Mouse (Mus musculus): Measurements from ENCODE around the gene Fer. TPM values are rescaled to one million over a fixed set of nuclear protein-coding genes. Genes with fewer than 3 reads are reported as not detected.

Gene Fer
- polyA plus RNA-seq, 1 experiment, result 11.5 TPM

DNA sequence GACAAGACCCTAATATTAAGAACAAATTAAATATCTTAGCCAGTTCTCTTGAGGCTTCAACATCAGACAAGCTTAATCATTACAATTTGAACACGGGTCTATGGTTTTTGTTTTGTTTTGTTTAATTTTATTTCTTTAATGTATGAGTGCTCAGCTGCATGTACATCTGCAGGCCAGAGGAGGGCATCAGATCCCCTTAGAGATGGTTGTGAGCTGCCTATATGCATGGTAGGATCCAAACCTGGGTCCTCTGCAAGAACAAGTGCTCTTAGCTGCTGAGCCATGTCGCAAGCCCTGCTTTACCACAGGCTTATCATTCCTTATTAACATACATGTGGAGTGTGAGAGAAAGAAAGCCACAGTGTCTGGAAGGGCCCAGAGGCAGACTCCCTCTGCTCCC, 163.6 kb downstream of the Fer start:
- TF ChIP-seq CTCF (IDR thresholded peaks at IDR 0.05; ENCODE audit: control insufficient read depth, insufficient read depth, insufficient replicate concordance, low read depth, low read length) (no peak), POLR2A (IDR thresholded peaks at IDR 0.05; ENCODE audit: control insufficient read depth, low read depth, low read length) (no peak)
- no peak overlapping the region for H3K27ac ChIP-seq (ENCODE audit: control insufficient read depth, insufficient read depth, low read depth, low read length)
- no peaks in the 10 kb centered on the region for H3K4me1 ChIP-seq (ENCODE audit: control insufficient read depth, insufficient read depth, low read length)
- no peaks in the 10 kb centered on the region for H3K27me3 ChIP-seq (ENCODE audit: control insufficient read depth, insufficient read depth, low read length)
- H3K4me3 ChIP-seq (ENCODE audit: control insufficient read depth, low read depth, low read length), result no peak overlapping the region
- no peaks in the 10 kb centered on the region for H3K36me3 ChIP-seq (ENCODE audit: control insufficient read depth, insufficient read depth, low read length)

DNA sequence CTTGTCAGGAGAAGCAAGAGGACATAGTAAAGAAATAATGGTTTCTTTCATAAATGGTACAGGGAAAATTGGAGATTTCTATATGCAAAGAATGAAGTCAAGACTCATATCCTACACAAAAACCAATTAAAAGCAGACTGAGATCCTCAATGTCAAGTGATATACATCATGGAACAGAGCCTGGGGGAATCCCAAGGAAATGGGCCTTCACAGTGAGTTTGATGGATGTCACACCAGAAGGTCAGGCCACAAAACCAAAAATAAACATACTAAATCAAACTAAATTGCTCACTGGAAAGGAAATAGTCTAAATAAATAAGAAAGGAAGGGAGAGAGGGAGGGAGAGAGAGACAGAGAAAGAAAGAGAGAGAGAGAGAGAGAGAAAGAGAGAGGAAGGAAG, 178.9 kb downstream of the Fer start:
- H3K4me3 ChIP-seq (ENCODE audit: control insufficient read depth, low read depth, low read length), result no peak overlapping the region
- no peak for TF ChIP-seq CTCF (IDR thresholded peaks at IDR 0.05; ENCODE audit: control insufficient read depth, insufficient read depth, insufficient replicate concordance, low read depth, low read length)
- TF ChIP-seq POLR2A (IDR thresholded peaks at IDR 0.05; ENCODE audit: control insufficient read depth, low read depth, low read length), result no peak
- H3K36me3 ChIP-seq (ENCODE audit: control insufficient read depth, insufficient read depth, low read length), result no peaks in the 10 kb centered on the region
- no peaks in the 10 kb centered on the region for H3K4me1 ChIP-seq (ENCODE audit: control insufficient read depth, insufficient read depth, low read length)
- no peak overlapping the region for H3K27ac ChIP-seq (ENCODE audit: control insufficient read depth, insufficient read depth, low read depth, low read length)
- H3K27me3 ChIP-seq (ENCODE audit: control insufficient read depth, insufficient read depth, low read length), result no peaks in the 10 kb centered on the region

DNA sequence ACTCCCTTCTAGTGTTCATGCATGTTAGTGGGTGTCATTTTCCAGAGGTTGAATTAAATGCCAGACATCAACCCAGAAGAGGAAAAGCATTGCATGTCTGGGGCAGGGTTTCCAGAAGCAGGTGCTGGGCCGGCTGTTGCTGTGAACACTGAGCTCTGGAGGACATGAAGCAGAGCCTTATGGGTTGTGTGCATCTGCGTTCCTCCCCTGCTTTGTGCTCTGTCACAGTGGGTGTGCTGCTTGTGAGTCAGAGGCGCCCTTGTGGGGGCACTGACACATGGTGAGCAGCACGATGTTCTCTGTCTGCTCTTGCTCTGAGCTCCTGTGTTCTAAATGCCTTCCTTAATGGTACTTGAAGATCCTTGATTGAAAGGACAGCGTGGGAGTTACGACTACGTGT, 182.5 kb downstream of the Fer start:
- no peaks in the 10 kb centered on the region for H3K27me3 ChIP-seq (ENCODE audit: control insufficient read depth, insufficient read depth, low read length)
- H3K36me3 ChIP-seq (ENCODE audit: control insufficient read depth, insufficient read depth, low read length), result no peaks in the 10 kb centered on the region
- no peak overlapping the region for H3K4me3 ChIP-seq (ENCODE audit: control insufficient read depth, low read depth, low read length)
- TF ChIP-seq CTCF (IDR thresholded peaks at IDR 0.05; ENCODE audit: control insufficient read depth, insufficient read depth, insufficient replicate concordance, low read depth, low read length) (no peak), POLR2A (IDR thresholded peaks at IDR 0.05; ENCODE audit: control insufficient read depth, low read depth, low read length) (no peak)
- H3K4me1 ChIP-seq (ENCODE audit: control insufficient read depth, insufficient read depth, low read length), result no peaks in the 10 kb centered on the region
- no peak overlapping the region for H3K27ac ChIP-seq (ENCODE audit: control insufficient read depth, insufficient read depth, low read depth, low read length)

DNA sequence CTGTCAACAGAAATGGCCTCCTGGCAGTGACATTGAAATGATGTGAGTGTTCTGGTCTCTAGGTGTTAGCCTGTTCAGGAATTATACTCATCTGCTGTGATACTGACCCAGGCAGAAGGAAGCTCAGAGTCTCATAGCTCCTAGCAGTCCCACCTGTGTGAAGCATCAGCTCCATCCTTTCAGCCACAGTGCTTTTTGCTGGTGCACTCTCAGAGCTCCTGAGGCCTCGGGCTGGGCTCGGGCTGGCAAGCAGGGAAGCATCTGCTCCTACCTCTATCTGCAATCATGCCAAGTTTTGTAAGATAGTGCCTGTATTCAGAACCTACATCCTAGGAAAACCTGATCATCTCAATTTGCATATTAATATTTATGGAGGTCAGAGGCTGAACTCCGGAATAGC, 183.7 kb downstream of the Fer start:
- Histone ChIP-seq H3K27ac (ENCODE audit: control insufficient read depth, insufficient read depth, low read depth, low read length) (no peak overlapping the region), H3K27me3 (ENCODE audit: control insufficient read depth, insufficient read depth, low read length) (no peaks in the 10 kb centered on the region), H3K4me3 (ENCODE audit: control insufficient read depth, low read depth, low read length) (no peak overlapping the region), H3K36me3 (ENCODE audit: control insufficient read depth, insufficient read depth, low read length) (no peaks in the 10 kb centered on the region), H3K4me1 (ENCODE audit: control insufficient read depth, insufficient read depth, low read length) (no peaks in the 10 kb centered on the region)
- TF ChIP-seq CTCF (IDR thresholded peaks at IDR 0.05; ENCODE audit: control insufficient read depth, insufficient read depth, insufficient replicate concordance, low read depth, low read length) (no peak), POLR2A (IDR thresholded peaks at IDR 0.05; ENCODE audit: control insufficient read depth, low read depth, low read length) (no peak)

DNA sequence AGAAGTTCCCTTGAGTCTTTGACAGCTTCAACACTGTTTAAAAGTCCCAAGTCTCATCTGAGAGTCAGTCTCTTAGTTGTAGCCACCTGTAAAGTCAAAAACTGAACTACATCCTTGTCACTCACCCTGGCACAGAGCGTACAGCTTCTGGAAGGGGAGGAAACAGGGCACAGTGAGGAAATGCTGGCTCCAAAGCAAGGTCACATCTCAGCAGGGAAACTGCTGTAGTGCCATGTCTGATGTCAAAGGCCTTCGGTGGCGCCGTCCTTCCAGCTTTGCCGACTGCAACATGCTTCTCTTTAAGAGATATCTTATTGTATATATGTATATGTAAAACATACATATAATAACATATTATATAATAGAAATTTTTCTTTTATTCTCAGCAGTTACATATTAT, 188.0 kb downstream of the Fer start:
- Histone ChIP-seq H3K4me1 (ENCODE audit: control insufficient read depth, insufficient read depth, low read length) (no peaks in the 10 kb centered on the region), H3K27ac (ENCODE audit: control insufficient read depth, insufficient read depth, low read depth, low read length) (no peak overlapping the region), H3K4me3 (ENCODE audit: control insufficient read depth, low read depth, low read length) (no peak overlapping the region), H3K27me3 (ENCODE audit: control insufficient read depth, insufficient read depth, low read length) (no peaks in the 10 kb centered on the region), H3K36me3 (ENCODE audit: control insufficient read depth, insufficient read depth, low read length) (no peaks in the 10 kb centered on the region)
- TF ChIP-seq CTCF (IDR thresholded peaks at IDR 0.05; ENCODE audit: control insufficient read depth, insufficient read depth, insufficient replicate concordance, low read depth, low read length), result no peak
- no peak for TF ChIP-seq POLR2A (IDR thresholded peaks at IDR 0.05; ENCODE audit: control insufficient read depth, low read depth, low read length)

DNA sequence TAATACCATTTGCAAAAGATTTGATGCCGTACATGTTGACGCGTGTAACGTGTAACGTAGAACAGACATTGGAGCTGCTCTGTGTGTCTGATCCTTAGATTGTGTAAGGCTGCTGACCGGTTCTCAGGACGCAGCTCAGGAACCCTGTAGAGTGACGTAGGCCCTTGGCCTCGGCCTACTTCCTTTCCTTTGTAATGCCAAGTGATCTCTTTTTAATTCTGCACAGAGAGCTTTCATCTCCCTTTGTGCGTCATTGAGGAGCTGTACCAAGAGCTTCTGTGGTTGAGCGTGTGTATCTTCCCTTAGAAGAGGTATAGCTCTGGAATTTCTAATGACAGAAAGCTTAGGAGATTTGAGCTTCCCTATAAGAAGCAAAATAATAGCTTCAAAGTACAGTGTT, 190.8 kb downstream of the Fer start:
- no peaks in the 10 kb centered on the region for H3K4me1 ChIP-seq (ENCODE audit: control insufficient read depth, insufficient read depth, low read length)
- no peaks in the 10 kb centered on the region for H3K27me3 ChIP-seq (ENCODE audit: control insufficient read depth, insufficient read depth, low read length)
- TF ChIP-seq POLR2A (IDR thresholded peaks at IDR 0.05; ENCODE audit: control insufficient read depth, low read depth, low read length) (no peak), CTCF (IDR thresholded peaks at IDR 0.05; ENCODE audit: control insufficient read depth, insufficient read depth, insufficient replicate concordance, low read depth, low read length) (no peak)
- no peaks in the 10 kb centered on the region for H3K36me3 ChIP-seq (ENCODE audit: control insufficient read depth, insufficient read depth, low read length)
- no peak overlapping the region for H3K27ac ChIP-seq (ENCODE audit: control insufficient read depth, insufficient read depth, low read depth, low read length)
- H3K4me3 ChIP-seq (ENCODE audit: control insufficient read depth, low read depth, low read length), result no peak overlapping the region

DNA sequence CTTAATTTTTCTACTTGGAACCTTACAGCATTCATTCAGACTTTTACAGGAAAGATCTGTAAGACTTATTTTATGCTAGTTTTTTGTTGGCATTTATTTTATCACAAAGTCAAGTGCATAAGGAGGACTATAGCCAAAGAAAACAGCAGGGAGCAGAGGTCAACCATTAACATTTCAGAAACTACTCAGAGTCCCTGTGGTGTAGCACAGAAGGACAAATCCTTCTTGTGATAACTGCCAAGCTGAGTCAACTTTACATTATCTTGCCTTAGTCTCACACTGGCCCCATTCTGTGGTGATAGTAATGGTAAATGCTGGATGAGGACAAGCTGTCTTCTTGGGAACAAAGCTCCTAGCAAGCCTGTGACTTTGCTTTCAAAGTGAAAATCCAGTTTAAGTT, 197.7 kb downstream of the Fer start:
- Histone ChIP-seq H3K36me3 (ENCODE audit: control insufficient read depth, insufficient read depth, low read length) (no peaks in the 10 kb centered on the region), H3K4me3 (ENCODE audit: control insufficient read depth, low read depth, low read length) (no peak overlapping the region), H3K27ac (ENCODE audit: control insufficient read depth, insufficient read depth, low read depth, low read length) (no peak overlapping the region), H3K27me3 (ENCODE audit: control insufficient read depth, insufficient read depth, low read length) (no peaks in the 10 kb centered on the region), H3K4me1 (ENCODE audit: control insufficient read depth, insufficient read depth, low read length) (no peaks in the 10 kb centered on the region)
- TF ChIP-seq CTCF (IDR thresholded peaks at IDR 0.05; ENCODE audit: control insufficient read depth, insufficient read depth, insufficient replicate concordance, low read depth, low read length), result no peak
- no peak for TF ChIP-seq POLR2A (IDR thresholded peaks at IDR 0.05; ENCODE audit: control insufficient read depth, low read depth, low read length)

DNA sequence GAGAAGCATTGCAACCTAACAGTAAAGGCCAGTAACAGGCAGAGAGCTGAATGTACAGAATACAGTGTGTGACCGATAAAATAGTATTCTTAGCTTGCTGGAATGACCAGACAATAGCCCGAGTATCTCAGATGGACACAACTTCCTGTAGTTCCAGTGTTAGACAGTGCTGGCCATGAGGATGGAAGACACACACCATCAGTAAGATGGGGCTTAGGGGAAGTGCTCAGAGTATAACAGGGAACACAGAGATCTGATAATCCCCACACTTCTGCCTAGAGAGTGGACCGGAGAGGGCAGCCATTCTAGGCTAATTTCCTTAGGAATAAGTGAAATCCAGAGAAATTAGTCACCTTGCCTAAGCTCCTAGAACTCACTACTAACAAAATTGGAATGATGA, 202.4 kb downstream of the Fer start:
- Histone ChIP-seq H3K4me3 (ENCODE audit: control insufficient read depth, low read depth, low read length) (no peak overlapping the region), H3K27ac (ENCODE audit: control insufficient read depth, insufficient read depth, low read depth, low read length) (no peak overlapping the region), H3K4me1 (ENCODE audit: control insufficient read depth, insufficient read depth, low read length) (no peaks in the 10 kb centered on the region), H3K27me3 (ENCODE audit: control insufficient read depth, insufficient read depth, low read length) (no peaks in the 10 kb centered on the region), H3K36me3 (ENCODE audit: control insufficient read depth, insufficient read depth, low read length) (no peaks in the 10 kb centered on the region)
- TF ChIP-seq POLR2A (IDR thresholded peaks at IDR 0.05; ENCODE audit: control insufficient read depth, low read depth, low read length) (no peak), CTCF (IDR thresholded peaks at IDR 0.05; ENCODE audit: control insufficient read depth, insufficient read depth, insufficient replicate concordance, low read depth, low read length) (no peak)
